Mouse (Mus musculus) lung, embryonic 14.5 days (tissue): ENCODE data around the gene 1810062G17Rik. TPM values are rescaled to one million over a fixed set of nuclear protein-coding genes. Genes with fewer than 3 reads are reported as not detected.
A peak's percentile ranks its signal among the peaks of the same experiment; 100 is the strongest.

Source experiments
- ATAC-seq: fragments of 200-750 bp; cut with Nextera tagmentation; 2 replicates; pipeline ENCODE4 v1.8.0; 2017; ENCODE audit warnings: mild to moderate bottlenecking, moderate TSS enrichment, moderate library complexity; ENCODE audit not compliant: insufficient read depth
- DNase-seq: peaks from one replicate; pipeline ENCODE4 v3.0.0-alpha.2; 2015
- H3K27ac ChIP-seq: fragments of 300-500 bp; sonication (generic); 2 replicates; pipeline ENCODE4 v1.5.1; 2014; ENCODE audit warnings: low read depth, mild to moderate bottlenecking, moderate library complexity
- H3K27me3 ChIP-seq: fragments of 300-500 bp; sonication (generic); 2 replicates; pipeline ENCODE4 v1.6.1; 2014; ENCODE audit warnings: low read length, control low read depth; ENCODE audit not compliant: insufficient read depth
- H3K36me3 ChIP-seq: fragments of 300-500 bp; sonication (generic); 2 replicates; pipeline ENCODE4 v1.6.1; 2014; ENCODE audit warnings: control low read depth; ENCODE audit not compliant: insufficient read depth
- H3K4me1 ChIP-seq: fragments of 300-500 bp; sonication (generic); 2 replicates; pipeline ENCODE4 v1.6.1; 2014; ENCODE audit warnings: antibody characterized with exemption, control low read depth; ENCODE audit not compliant: insufficient read depth
- H3K4me2 ChIP-seq: fragments of 300-500 bp; sonication (generic); 2 replicates; pipeline ENCODE4 v1.6.1; 2014; ENCODE audit warnings: mild to moderate bottlenecking
- H3K4me3 ChIP-seq: fragments of 300-500 bp; sonication (generic); 2 replicates; pipeline ENCODE4 v1.5.1; 2014; ENCODE audit warnings: low read depth, low read length
- H3K9ac ChIP-seq: fragments of 300-500 bp; sonication (generic); 2 replicates; pipeline ENCODE4 v1.6.1; 2014
- H3K9me3 ChIP-seq: fragments of 300-500 bp; sonication (generic); 2 replicates; pipeline ENCODE4 v1.6.1; 2016; ENCODE audit warnings: low read depth, low read length, control low read depth
- CTCF ChIP-seq: IDR thresholded peaks from 2 replicates; pipeline ENCODE4 v1.5.1; 2016; ENCODE audit warnings: antibody characterized with exemption, low read depth
- WGBS: fragments of 180-500 bp; shearing (Covaris S2); extraction: QIAGEN DNeasy Blood & Tissue Kit; methylation state at CpG from one replicate; pipeline ENCODE4 v1.1.7; 2014; 5-methylcytosine and 5-hydroxymethylcytosine counted together
- polyA plus RNA-seq: library from polyadenylated mRNA; unstranded; fragments of >200 nt; fragmentation: Nextera tagmentation; extraction: Ambion mirVana; gene quantifications from 2 replicates; pipeline ENCODE4 v1.2.1, GENCODE M21; 2014

1810062G17Rik gene
- polyA plus RNA-seq, 1 experiment from 2014 or later = 3.3 TPM

DNA sequence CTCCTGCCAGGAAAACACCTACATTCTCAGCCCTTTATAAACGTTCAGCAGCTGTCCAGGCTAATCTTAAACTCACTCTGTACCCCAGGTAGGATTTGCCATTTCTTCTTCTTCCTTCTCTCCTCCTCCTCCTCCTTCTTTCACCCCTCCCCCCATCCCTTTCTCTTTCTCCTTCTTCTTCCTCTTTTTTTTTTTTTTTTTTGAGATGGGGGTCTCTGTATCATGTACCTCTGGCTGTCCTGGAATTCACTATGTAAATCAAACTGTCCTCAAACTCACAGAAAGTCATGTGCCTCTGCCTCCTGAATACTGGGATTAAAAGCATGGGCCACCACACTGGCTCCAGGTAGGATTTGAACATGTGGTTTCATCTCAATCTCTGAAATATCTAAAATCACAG is 13.4 kb upstream of the 1810062G17Rik start:
- H3K9me3 ChIP-seq = no peaks in the 10 kb centered on the region
- H3K4me1 ChIP-seq = no peaks in the 10 kb centered on the region
- peaks cover 55% of the 10 kb centered on the region for H3K36me3 ChIP-seq
- no peak overlapping the region for H3K27ac ChIP-seq
- no peak overlapping the region for H3K4me2 ChIP-seq
- no peaks in the 10 kb centered on the region for H3K27me3 ChIP-seq
- no peak for DNase-seq
- no peak for TF ChIP-seq CTCF
- ATAC-seq = no peak
- WGBS = 32% methylated on average over 1 of the region's 1 CpGs
- no peak overlapping the region for H3K9ac ChIP-seq
- H3K4me3 ChIP-seq = no peak overlapping the region

- Histone ChIP-seq H3K4me3 (no peak overlapping the region), H3K36me3 (peaks cover 31% of the 10 kb centered on the region), H3K9ac (no peak overlapping the region), H3K9me3 (no peaks in the 10 kb centered on the region), H3K27me3 (no peaks in the 10 kb centered on the region), H3K27ac (no peak overlapping the region), H3K4me1 (no peaks in the 10 kb centered on the region), H3K4me2 (no peak overlapping the region)
- no peak for TF ChIP-seq CTCF
- WGBS = 56% methylated on average over 7 of the region's 7 CpGs
- DNase-seq (peak; percentile 15), ATAC-seq (no peak)
Measured at GRCm38 (mm10) chr3:36465538-36465937, 10.2 kb upstream of the 1810062G17Rik start.

GRCm38 (mm10) chr3:36467632-36468031 is 8.1 kb upstream of the 1810062G17Rik start:
- no peak for DNase-seq
- Histone ChIP-seq H3K9ac (no peak overlapping the region), H3K4me2 (no peak overlapping the region), H3K4me3 (no peak overlapping the region), H3K27ac (no peak overlapping the region), H3K36me3 (peaks cover 12% of the 10 kb centered on the region), H3K27me3 (no peaks in the 10 kb centered on the region), H3K9me3 (no peaks in the 10 kb centered on the region), H3K4me1 (no peaks in the 10 kb centered on the region)
- TF ChIP-seq CTCF = no peak
- 86% methylated on average over 7 of the region's 7 CpGs for WGBS
- ATAC-seq = no peak

GRCm38 (mm10) chr3:36468871-36469270 is 6.9 kb upstream of the 1810062G17Rik start:
- DNase-seq = no peak

GRCm38 (mm10) chr3:36471856-36472255 is 3.9 kb upstream of the 1810062G17Rik start:
- no peak overlapping the region for H3K4me3 ChIP-seq
- no peak overlapping the region for H3K4me2 ChIP-seq
- no peak for TF ChIP-seq CTCF
- no peak overlapping the region for H3K27ac ChIP-seq
- no peaks in the 10 kb centered on the region for H3K27me3 ChIP-seq
- H3K9me3 ChIP-seq = no peaks in the 10 kb centered on the region
- no peak for ATAC-seq
- no peak for DNase-seq
- peaks cover 10% of the 10 kb centered on the region; the same call in 1 of the 2 replicates for H3K4me1 ChIP-seq
- no peaks in the 10 kb centered on the region for H3K36me3 ChIP-seq
- WGBS = 55% methylated on average over 4 of the region's 4 CpGs
- H3K9ac ChIP-seq = no peak overlapping the region

More at GRCm38 (mm10) chr3:36468871-36469270, 6.9 kb upstream of the 1810062G17Rik start:
- H3K4me2 ChIP-seq = no peak overlapping the region
- no peak for ATAC-seq
- no peaks in the 10 kb centered on the region for H3K9me3 ChIP-seq
- 0 out of 2 replicates have a peak, but pooled peaks cover under 1% of the 10 kb centered on the region for H3K36me3 ChIP-seq
- H3K4me3 ChIP-seq = no peak overlapping the region
- H3K9ac ChIP-seq = no peak overlapping the region
- peaks cover 6% of the 10 kb centered on the region; the same call in 1 of the 2 replicates for H3K4me1 ChIP-seq
- no peak for TF ChIP-seq CTCF
- WGBS = 57% methylated on average over 2 of the region's 2 CpGs
- H3K27me3 ChIP-seq = no peaks in the 10 kb centered on the region
- no peak overlapping the region for H3K27ac ChIP-seq

GRCm38 (mm10) chr3:36473222-36473621 is 2.5 kb upstream of the 1810062G17Rik start:
- no peak overlapping the region for H3K9ac ChIP-seq
- no peak overlapping the region for H3K4me2 ChIP-seq
- H3K27me3 ChIP-seq = no peaks in the 10 kb centered on the region
- WGBS = 96% methylated on average over 5 of the region's 5 CpGs
- no peak for ATAC-seq
- H3K9me3 ChIP-seq = no peaks in the 10 kb centered on the region
- no peak overlapping the region for H3K27ac ChIP-seq
- no peaks in the 10 kb centered on the region for H3K36me3 ChIP-seq
- no peak for TF ChIP-seq CTCF
- no peak for DNase-seq
- peaks cover 13% of the 10 kb centered on the region for H3K4me1 ChIP-seq
- no peak overlapping the region for H3K4me3 ChIP-seq

- WGBS = 72% methylated on average over 5 of the region's 5 CpGs
- H3K4me2 ChIP-seq = peak overlapping the region; percentile 66
- peaks cover 13% of the 10 kb centered on the region for H3K4me1 ChIP-seq
- H3K36me3 ChIP-seq = no peaks in the 10 kb centered on the region
- H3K9ac ChIP-seq = no peak overlapping the region; the same call in 1 of the 2 replicates
- no peak for TF ChIP-seq CTCF
- ATAC-seq (no peak), DNase-seq (no peak)
- H3K27me3 ChIP-seq = no peaks in the 10 kb centered on the region
- no peak overlapping the region; the same call in 1 of the 2 replicates for H3K27ac ChIP-seq
- no peaks in the 10 kb centered on the region for H3K9me3 ChIP-seq
- peak overlapping the region; percentile 70 for H3K4me3 ChIP-seq
Measured at GRCm38 (mm10) chr3:36474421-36474820, 1.3 kb upstream of the 1810062G17Rik start.
